In the genomic region with DNA sequence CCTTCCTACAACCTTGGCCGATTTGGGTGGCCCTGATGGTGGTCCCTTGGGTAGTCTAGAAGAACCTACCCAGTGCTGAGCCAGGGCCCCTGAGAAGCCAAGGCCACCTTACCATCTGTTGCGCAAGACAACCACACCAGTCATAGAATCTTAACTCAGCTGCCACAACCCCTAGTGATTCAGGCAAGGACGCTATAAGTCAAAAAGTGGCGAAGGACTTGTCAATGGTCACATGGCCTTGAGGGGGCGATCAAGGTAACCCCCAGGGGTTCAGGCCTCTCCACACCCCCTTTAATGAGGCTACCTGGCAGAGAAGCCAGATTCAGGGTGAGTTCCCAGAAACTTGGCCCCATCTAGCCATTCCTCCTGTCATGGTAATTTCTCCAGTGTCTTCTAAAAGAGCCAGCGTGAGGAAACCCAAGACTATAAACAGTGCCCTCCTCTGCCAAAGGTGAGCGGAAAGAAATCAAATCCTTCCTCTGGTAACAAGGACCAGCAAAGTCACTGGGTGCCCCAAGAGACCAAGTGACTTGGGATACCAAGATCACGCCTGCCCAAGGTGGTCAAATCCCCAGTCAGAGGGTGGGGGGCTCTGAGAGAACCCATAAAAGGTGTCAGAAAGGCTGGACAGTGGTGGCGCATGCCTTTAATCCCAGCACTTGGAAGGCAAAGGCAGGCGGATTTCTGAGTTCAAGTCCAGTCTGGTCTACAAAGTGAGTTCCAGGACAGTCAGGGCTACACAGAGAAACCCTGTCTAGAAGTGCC, we compare ENCODE assay signal across 9 mouse cellular contexts. TPM values are rescaled to one million over a fixed set of nuclear protein-coding genes. Genes with fewer than 3 reads are reported as not detected.
DNase-seq lines count a peak whose midpoint lies in the region; ATAC-seq and TF ChIP-seq lines count a peak whose summit lies in the region.
"Had no signal": no experiment of that assay in that cellular context is flagged by ENCODE, and none has a peak within 500 bp of the region (broad histone marks: within the 10 kb centered on the region; RNA-seq: fewer than 3 reads in every experiment).

No protein-coding gene starts in this region.

- DNase-seq in adrenal gland, adult (ENCODE audit: inconsistent age in 2 of 2, low spot score in 1 of 2) = peak; percentile 70 to 90
- DNase-seq in adrenal gland, postnatal 4 days (ENCODE audit: low spot score in 2 of 2) = no peak
- DNase-seq in heart, adult 11 months = no peak
- DNase-seq in CH12.LX (ENCODE audit: extremely low read depth) = no peak
- peak; percentile 24 for DNase-seq in induced T-regulatory cell, adult 2 months (ENCODE audit: low read depth)
- DNase-seq in layer of hippocampus, adult 9-11 months = no peak
- DNase-seq in spleen, postnatal 10 days (ENCODE audit: low spot score in 2 of 2) = no peak
- DNase-seq: liver, embryonic 13.5 days had no signal

- H3K36me3 ChIP-seq in heart, embryonic 16.5 days (ENCODE audit: control insufficient read depth, insufficient read depth) = no peaks in the 10 kb centered on the region
- peaks cover 0 to 12% of the 10 kb centered on the region in 2 experiments for H3K36me3 ChIP-seq in CH12.LX (replicated peaks in 1 of 2; ENCODE audit: control insufficient read depth in 1 of 2, insufficient read depth in 1 of 2, low read length in 1 of 2)

- peaks cover 38% of the 10 kb centered on the region for H3K4me1 ChIP-seq in heart, embryonic 16.5 days (ENCODE audit: control insufficient read depth, insufficient read depth, low read length)
- H3K4me1 ChIP-seq in CH12.LX (ENCODE audit: control insufficient read depth in 1 of 2, insufficient read depth in 2 of 2) = peaks cover 14 to 35% of the 10 kb centered on the region in 2 experiments

- ATAC-seq in heart, embryonic 16.5 days (replicated peaks; ENCODE audit: extremely low read depth, insufficient read depth, low FRiP score) = no peak

- H3K79me2 ChIP-seq in CH12.LX (replicated peaks; ENCODE audit: control insufficient read depth, extremely low read depth, insufficient read depth, poor library complexity, severe bottlenecking) = peaks cover 16% of the 10 kb centered on the region

- 74% methylated on average over 10 of the region's 10 CpGs for WGBS in heart, embryonic 16.5 days

- no peaks in the 10 kb centered on the region for H3K9me3 ChIP-seq in heart, embryonic 16.5 days (replicated peaks; ENCODE audit: control insufficient read depth, low read length)
- H3K9me3 ChIP-seq in CH12.LX (replicated peaks; ENCODE audit: low read length) = no peaks in the 10 kb centered on the region
- H3K9me3 ChIP-seq: liver, embryonic 13.5 days had no signal

- H3K27me3 ChIP-seq in heart, embryonic 16.5 days (ENCODE audit: control insufficient read depth, insufficient read depth, low read length) = no peaks in the 10 kb centered on the region
- H3K27me3 ChIP-seq in CH12.LX (replicated peaks) = peaks cover 39% of the 10 kb centered on the region

- no peak for TF ChIP-seq RAD21 in CH12.LX (IDR thresholded peaks at IDR 0.05; ENCODE audit: low read depth, low read length)

- in situ Hi-C loops in CH12.LX (cut with MboI; ENCODE audit: low pct_ligation_motif_present, low pct_unique_long_range_greater_than_20kb, low sequenced_read_pairs) = loop anchor here (5.0 kb wide), 1 partner anchor 53 kb away; the partner anchor contains the start of gene Padi2

- H3K4me3 ChIP-seq in heart, embryonic 16.5 days (ENCODE audit: low read length) = no peak overlapping the region
- no peak overlapping the region for H3K4me3 ChIP-seq in CH12.LX (replicated peaks in 1 of 3; ENCODE audit: low read depth in 2 of 3, low read length in 2 of 3, poor library complexity in 1 of 3)

- dilution Hi-C loops in CH12.LX (cut with MboI; ENCODE audit: extremely low pct_ligation_motif_present, extremely low pct_unique_long_range_greater_than_20kb, low sequenced_read_pairs) = no loop called here

- TF ChIP-seq POLR2A in CH12.LX (IDR thresholded peaks at IDR 0.05; ENCODE audit: low read depth, low read length) = no peak

- no peak overlapping the region for H3K27ac ChIP-seq in heart, embryonic 16.5 days (ENCODE audit: low read length)
- H3K27ac ChIP-seq in CH12.LX (ENCODE audit: insufficient read depth, low read depth) = no peak overlapping the region

- no peak for TF ChIP-seq EP300 in CH12.LX (IDR thresholded peaks at IDR 0.05; ENCODE audit: low read length)

- no peak overlapping the region; the same call in 1 of the 2 replicates for H3K9ac ChIP-seq in heart, embryonic 16.5 days (ENCODE audit: low read length)
- no peak overlapping the region for H3K9ac ChIP-seq in CH12.LX (ENCODE audit: insufficient read depth, low read depth)

- H3K4me2 ChIP-seq in heart, embryonic 16.5 days (ENCODE audit: low read depth, low read length) = peak overlapping the region; percentile 69; the same call in 1 of the 2 replicates
- H3K4me2 ChIP-seq in CH12.LX (ENCODE audit: insufficient read depth, low read depth, poor library complexity, severe bottlenecking) = peak overlapping the region; percentile 57; the same call in 1 of the 2 replicates

- TF ChIP-seq CTCF in CH12.LX (conservative IDR thresholded peaks at IDR 0.05 in 1 of 2, IDR thresholded peaks at IDR 0.05 in 1 of 2; ENCODE audit: low read depth in 2 of 2, low read length in 2 of 2) = no peak

TF ChIP-seq in CH12.LX, 34 proteins besides CTCF, POLR2A, EP300 and RAD21:
- no peak for TF ChIP-seq RCOR1 (conservative IDR thresholded peaks at IDR 0.05; ENCODE audit: low read depth, low read length)

RNA-seq across cellular contexts. Expression of gene Sdhb, which starts 1.1 kb away (rescaled TPM):
- total RNA-seq in adrenal gland, postnatal 4 days (2021) = 100 to 1,000 TPM; 271 to 305 TPM
- 1,158 and 1,167 TPM in 2 replicates for polyA plus RNA-seq in heart, embryonic 16.5 days (2015; fragmentation: Nextera tagmentation; extraction: Ambion mirVana)
- total RNA-seq in CH12.LX (2012; rRNA removed) = 184 and 188 TPM in 2 replicates
- 178 and 190 TPM in 2 replicates for total RNA-seq in CH12.LX (2014; rRNA removed)
- polyA plus RNA-seq in CH12.LX (2012; ENCODE audit: insufficient read length, low read depth) = 156 and 162 TPM in 2 replicates

RNA-seq across cellular contexts. Expression of gene Atp13a2, which starts 26.8 kb away (rescaled TPM):
- total RNA-seq in adrenal gland, postnatal 4 days (2021) = 10 to 100 TPM; 58.8 to 63.5 TPM
- polyA plus RNA-seq in heart, embryonic 16.5 days (2015; fragmentation: Nextera tagmentation; extraction: Ambion mirVana) = 28.9 and 30.7 TPM in 2 replicates
- 47.6 and 48.5 TPM in 2 replicates for total RNA-seq in CH12.LX (2012; rRNA removed)
- 22.2 and 24.8 TPM in 2 replicates for total RNA-seq in CH12.LX (2014; rRNA removed)
- 44.2 and 54.7 TPM in 2 replicates for polyA plus RNA-seq in CH12.LX (2012; ENCODE audit: insufficient read length, low read depth)

RNA-seq across cellular contexts. Expression of gene Mfap2, which starts 50.3 kb away (rescaled TPM):
- total RNA-seq in adrenal gland, postnatal 4 days (2021) = 100 to 1,000 TPM in 1 of 2 experiments, 10 to 100 TPM in 1; 98.0 to 106 TPM
- polyA plus RNA-seq in heart, embryonic 16.5 days (2015; fragmentation: Nextera tagmentation; extraction: Ambion mirVana) = 197 and 233 TPM in 2 replicates
- not detected in 2 replicates for total RNA-seq in CH12.LX (2012; rRNA removed)
- not detected in 2 replicates for total RNA-seq in CH12.LX (2014; rRNA removed)
- polyA plus RNA-seq in CH12.LX (2012; ENCODE audit: insufficient read length, low read depth) = not detected in 2 replicates

RNA-seq across cellular contexts. Expression of gene Padi2, which starts 53.8 kb away (rescaled TPM):
- total RNA-seq in adrenal gland, postnatal 4 days (2021) = 1 to 10 TPM; 6.7 to 9.5 TPM
- polyA plus RNA-seq in heart, embryonic 16.5 days (2015; fragmentation: Nextera tagmentation; extraction: Ambion mirVana) = 2.1 and 2.6 TPM in 2 replicates
- total RNA-seq in CH12.LX (2012; rRNA removed) (0.04 TPM in 1 of 2 replicates, not detected in the other), CH12.LX (2014; rRNA removed) (0.04 TPM in 1 of 2 replicates, not detected in the other)
- not detected in 2 replicates for polyA plus RNA-seq in CH12.LX (2012; ENCODE audit: insufficient read length, low read depth)

Comparison
In these comparisons a context has a peak if more than half of its experiments do, and no peak if none do; other contexts are left out.
1. DNase-seq: peak in adrenal gland, adult (2 of 2) and induced T-regulatory cell, adult 2 months (single experiment); none in adrenal gland, postnatal 4 days (0 of 2), heart, adult 11 months (single experiment), CH12.LX (single experiment), layer of hippocampus, adult 9-11 months (single experiment) and spleen, postnatal 10 days (0 of 2).
2. RNA of gene Mfap2, which starts 50.3 kb away (total RNA-seq): 98.0 to 106 TPM in adrenal gland, postnatal 4 days; not detected in CH12.LX; every median in the first group is over 10 times any median in the second.